Mouse (Mus musculus): ENCODE measurements around the gene Dop1b.
"Not testable (repeated sequence)": the region's sequence is repeated elsewhere in the genome, so short reads cannot be mapped to it uniquely, and the experiment has no call there.

Dop1b gene

DNA sequence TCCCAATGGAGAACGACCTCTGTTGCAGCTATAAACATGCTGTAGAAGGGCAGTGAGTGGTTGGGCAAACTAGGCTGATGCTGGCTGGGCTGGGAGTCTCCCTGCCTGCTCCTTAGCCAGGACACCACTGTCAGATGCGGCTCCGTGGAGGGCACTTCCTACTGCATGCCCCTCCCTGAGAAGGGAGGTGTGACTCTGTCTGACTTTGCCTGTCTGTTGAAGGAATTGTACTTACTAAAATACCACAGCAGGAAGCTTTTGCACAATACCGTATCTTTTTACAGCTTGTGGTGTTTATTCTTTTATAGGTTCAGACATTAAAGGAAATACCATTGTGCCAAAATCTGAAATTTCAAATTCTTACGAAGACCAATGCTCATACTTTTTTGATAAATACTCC, 40.1 kb downstream of the Dop1b start:
- no peak for DNase-seq (ENCODE audit: low read depth, low spot score)

DNA sequence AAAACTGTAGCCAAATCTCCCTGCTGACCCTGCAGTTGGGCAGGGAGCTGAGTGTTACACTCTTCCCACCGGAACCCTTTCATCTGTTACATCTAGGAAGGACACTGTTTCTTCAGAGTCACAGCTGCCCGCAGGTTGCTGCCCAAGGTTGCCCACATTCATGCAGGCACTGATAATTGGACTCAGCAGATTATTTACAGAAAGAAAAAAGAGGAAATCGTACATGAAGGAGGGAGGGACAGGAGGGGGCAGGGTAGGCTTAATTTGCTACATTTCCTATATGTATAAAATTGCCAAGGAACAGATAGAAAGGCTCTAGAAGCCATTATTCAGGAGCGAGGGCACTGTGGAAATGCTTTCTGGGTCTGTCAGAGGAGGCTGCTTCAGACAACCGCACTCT, 44.9 kb downstream of the Dop1b start:
- DNase-seq (ENCODE audit: low read depth, low spot score): no peak

DNA sequence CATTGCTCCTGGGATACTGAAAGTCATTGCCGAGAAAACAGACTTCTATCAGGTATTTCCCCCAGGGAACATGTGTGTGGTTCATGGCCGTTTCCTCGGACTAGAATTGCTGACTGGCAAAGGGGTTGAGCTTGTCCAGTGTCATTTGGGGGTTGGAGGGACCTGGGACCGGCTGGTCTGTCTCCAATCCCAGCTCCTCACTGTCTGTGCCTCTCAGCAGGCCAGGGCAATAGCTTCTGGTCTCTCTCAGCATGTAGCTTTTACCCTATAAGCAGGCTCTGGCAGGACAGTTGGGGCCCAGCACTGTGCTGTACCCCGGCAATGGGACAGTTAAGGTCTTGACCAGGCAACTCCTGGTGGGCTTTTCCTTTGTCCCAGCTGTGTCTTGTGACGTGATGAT, 51.7 kb downstream of the Dop1b start:
- DNase-seq (ENCODE audit: low read depth, low spot score): no peak

DNA sequence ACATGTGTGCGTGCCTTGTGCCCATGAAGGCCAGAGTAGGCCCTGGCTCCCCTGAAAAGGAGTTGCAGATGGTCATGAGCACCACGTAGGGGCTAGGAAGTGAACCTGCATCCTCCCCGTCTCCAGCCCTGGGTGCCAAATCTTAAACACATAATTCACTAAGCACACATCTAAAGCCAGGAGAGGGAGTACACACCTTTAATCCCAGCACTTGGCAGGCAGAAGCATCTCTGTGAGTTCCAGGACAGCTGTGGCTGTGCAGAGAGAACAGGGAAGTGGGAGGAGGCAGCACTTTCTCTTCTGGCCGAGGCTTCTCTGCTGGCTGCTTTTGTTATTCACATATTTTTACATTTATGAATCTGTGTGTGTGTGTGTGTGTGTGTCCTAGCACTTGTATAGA, 52.9 kb downstream of the Dop1b start:
- no peak for DNase-seq (ENCODE audit: low read depth, low spot score)

DNA sequence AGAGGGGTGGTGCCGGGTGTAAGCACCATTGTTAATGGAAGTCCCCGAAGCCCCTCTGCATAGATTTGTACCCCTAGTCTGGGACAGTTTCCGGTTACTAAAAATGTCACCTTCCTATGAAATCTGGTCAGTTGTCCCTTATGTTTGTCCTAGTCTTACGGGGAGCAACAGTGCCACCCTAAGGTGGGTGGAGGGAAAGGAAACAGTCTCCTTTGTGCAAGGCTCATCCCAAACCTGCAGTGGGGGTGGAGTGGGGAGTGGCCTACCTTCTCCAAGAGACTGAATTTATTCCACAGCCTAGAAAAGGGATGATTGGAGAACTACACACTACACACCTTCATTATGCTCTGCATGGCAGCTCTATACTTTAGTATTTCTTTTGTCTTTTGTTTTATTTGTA, 55.3 kb downstream of the Dop1b start:
- DNase-seq (ENCODE audit: low read depth, low spot score): no peak

DNA sequence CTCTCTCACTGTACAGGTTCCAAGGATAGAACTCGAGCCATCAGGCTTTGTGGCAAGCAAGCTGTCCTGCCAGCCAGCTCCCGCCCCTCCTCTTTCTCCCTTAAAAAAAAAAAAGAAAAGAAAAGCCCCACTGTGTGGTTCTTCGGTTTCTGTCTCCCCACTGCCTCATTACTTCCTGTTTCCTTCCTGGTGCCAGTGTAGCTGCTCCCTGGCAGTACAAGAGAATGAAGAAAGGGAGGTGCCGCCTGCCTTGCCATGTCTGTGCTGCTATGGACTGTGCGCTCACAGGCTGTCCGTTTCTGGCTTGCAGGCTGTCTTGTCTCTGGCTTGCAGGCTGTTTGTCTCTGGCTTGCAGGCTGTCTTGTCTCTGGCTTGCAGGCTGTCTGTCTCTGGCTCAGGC, 55.8 kb downstream of the Dop1b start:
- no peak for DNase-seq (ENCODE audit: low read depth, low spot score)

DNA sequence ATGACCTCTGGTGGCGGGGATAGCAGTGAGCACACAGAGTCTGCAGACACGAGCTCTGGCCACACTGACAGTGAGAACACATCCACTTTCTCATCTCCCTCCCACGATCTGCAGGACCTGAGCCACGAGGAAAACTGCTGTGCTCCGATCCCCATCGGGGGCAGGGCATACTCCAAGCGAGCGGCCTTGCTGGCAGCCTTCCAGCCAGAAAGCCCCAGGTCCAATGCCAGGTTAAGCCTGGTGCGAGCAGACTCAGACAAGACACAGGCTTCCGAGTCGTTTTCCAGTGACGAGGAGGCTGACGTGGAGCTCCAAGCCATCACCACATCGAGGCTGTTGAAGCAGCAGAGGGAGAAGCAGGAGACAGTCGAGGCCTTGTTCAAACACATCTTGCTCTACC, 57.9 kb downstream of the Dop1b start:
- no peak for DNase-seq (ENCODE audit: low read depth, low spot score)

DNA sequence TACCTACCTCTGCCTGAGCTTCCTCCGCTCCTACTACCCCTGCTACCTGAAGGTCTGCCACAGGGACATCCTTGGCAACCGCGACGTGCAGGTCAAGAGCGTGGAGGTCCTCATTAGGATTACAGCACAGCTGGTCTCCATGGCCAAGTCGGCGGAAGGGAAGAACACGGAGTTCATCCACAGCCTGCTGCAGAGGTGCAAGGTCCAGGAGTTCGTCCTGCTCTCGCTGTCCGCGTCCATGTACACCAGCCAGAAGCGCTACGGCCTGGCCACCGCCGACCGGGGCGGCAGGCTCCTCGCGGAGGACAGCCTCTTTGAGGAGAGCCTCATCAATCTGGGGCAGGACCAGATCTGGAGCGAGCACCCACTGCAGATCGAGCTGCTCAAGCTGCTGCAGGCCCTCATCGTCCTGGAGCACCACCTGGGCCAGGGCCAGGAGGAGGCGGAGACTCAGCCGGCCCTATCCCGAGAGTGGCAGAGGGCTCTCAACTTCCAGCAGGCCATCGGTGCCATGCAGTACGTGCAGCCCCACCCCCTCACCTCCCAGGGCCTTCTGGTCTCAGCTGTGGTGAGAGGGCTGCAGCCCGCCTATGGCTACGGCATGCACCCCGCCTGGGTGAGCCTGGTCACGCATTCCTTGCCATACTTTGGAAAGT, 58.7 kb downstream of the Dop1b start:
- DNase-seq (ENCODE audit: low read depth, low spot score): no peak

DNA sequence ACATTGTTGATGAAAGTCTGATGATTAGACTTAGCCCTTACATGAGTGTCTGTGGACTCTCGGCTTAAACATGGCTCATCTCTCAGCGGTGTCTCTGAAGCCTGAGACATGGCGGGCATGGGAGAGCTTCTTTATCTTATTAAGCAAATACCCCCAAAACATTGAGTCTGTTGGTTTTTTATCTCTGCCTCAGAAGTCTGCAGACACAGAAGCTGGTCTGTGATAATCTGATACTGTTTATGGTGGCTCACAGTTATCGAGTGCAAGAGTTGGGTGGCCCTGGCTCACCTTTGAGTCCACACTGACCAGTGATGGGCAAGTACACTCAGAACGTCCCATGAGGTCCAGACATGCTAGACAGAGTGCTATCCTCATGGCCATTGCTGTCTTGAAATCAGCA, 63.0 kb downstream of the Dop1b start:
- DNase-seq (ENCODE audit: low read depth, low spot score): no peak

DNA sequence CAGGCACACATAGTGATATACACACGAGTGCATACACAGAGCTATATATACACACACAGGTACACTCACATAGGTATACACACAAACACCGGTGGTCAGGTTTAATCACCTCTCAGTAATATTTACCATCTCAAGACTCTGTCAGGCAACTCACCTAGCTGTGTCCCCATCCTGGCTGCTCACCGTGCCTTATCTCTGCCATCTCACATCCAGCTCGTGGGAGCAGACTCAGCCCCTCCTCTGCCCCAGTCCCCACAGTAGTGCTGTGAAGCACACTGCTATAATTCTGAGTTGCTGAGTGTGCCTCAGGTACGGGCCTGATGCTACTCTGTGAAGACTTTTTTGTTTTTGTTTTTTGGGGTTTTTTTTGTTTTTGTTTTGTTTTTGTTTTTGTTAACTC, 64.8 kb downstream of the Dop1b start:
- no peak for DNase-seq (ENCODE audit: low read depth, low spot score)

DNA sequence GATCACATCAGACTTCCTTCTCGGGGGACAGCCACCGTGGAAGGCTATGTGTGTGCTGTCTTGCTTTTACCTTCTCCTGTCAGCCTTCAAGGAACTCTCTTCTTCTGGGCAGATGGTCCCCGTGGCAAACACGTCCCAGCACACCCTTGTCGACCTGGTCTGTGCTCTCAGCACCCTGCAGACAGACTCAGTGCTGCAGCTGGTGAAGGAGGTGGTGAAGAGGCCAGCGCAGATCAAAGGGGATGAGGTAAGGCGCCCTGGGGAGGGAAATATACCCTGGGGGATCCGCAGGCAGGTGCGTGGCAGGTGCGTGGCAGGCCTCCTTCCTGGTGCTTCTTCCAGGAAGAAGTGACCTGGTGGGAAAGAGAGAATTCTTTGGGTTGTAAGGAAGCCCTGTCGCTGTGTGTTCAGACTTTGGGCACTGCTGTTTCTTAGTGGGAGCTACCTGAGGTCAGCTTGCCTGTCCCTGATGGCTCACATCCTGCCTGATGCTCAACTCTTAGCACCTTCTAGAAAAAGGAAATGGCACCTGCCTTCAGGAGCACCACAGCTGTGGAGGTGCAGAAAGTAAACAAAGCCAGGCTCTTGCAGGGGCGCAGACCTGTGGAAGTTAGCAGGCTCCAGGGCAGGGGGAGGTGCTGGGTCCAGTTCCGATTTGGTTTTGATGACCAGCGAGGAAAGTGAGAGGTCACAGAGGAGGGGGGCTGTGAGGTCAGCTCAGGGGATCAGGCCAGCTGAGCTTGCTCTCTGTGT, 65.7 kb downstream of the Dop1b start:
- DNase-seq (ENCODE audit: low read depth, low spot score): no peak

DNA sequence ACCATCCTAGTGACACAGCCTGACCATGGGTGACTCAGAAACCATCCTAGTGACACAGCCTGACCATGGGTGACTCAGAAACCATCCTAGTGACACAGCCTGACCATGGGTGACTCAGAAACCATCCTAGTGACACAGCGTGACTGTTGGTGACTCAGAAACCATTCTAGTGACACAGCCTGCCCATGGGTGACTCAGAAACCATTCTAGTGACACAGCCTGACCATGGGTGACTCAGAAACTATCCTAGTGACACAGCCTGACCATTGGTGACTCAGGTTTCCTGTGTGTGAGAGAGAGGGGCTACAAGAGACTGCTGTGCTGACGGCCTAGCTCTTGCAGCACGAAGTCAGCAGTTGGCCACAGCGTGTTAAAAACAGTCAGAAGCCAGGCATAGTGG, 66.7 kb downstream of the Dop1b start:
- DNase-seq (ENCODE audit: low read depth, low spot score): not testable (repeated sequence)

DNA sequence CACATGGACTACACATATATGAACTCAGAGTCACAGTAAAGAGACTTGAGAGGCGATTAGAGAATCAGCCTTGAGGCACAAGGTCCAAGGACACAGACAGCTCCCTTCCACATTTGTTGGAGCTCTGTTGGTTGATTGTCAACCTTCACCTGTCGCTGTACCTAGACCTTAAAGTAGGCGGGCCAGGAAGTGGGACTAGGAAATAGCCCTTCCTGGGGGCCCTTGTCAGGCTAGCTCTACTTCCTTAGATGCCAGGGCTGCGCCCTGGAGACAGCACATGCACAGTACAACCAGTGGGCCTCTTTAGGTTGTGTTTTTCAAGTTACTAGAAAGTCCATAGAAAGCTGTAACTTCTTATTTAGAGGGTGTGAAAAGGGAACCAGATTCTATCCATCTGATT, 67.8 kb downstream of the Dop1b start:
- DNase-seq (ENCODE audit: low read depth, low spot score): no peak

DNA sequence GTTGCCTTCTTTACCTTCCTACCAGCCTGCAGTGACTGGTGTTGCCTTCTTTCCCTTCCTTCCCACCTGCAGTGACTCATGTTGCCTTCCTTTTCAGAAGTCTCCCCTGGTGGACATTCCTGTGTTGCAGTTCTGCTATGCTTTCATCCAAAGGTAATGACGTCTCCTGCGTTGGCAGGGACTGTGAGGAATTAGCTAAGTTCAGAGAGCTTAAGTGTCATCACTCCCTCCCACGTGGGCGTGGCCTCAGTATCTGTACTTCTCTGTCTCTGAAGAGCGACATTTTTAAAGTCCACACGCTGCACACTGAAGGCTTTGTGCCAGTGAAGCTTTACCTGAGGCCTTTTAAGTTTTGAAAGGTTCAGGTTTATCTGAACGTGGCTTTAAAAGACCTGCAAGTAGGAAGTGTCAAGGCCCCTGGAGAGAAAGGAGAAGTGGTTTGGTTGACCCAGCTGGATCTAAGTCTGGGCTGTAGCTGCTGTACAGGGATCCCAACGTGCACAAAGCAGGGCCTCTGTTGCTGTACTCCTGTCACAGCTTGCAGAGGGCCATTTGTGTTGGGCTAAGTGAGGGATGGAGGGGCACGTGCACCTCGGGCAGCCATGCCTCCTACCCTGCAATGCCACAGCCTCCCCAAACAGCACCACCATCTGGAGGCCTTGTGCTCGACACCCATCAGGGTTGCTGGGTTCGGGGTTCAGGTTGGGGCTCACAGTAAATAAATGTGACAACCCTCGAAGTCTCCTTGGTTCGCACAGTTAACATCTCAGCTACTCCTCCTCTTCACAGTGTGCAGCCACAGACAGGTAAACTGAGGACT, 69.2 kb downstream of the Dop1b start:
- no peak for DNase-seq (ENCODE audit: low read depth, low spot score)

DNA sequence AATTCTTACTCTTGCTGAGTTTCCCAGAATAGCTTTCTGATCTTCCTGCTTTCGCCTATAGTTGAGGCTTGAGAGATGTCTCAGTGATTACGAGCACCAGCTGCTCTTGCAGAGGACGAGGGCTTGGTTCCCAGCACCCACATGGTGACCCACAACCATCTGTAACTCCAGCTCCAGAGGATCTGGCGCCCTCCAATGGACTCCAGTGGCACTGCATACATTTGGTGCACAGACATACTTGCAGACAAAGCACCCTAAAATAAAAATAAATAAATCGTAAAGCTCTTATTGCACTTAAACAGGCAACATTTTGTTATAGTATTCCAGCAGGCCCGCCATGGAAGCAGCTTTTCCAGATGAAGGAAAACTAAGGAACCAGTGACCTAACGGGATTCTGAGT, 72.5 kb downstream of the Dop1b start:
- no peak for DNase-seq (ENCODE audit: low read depth, low spot score)

DNA sequence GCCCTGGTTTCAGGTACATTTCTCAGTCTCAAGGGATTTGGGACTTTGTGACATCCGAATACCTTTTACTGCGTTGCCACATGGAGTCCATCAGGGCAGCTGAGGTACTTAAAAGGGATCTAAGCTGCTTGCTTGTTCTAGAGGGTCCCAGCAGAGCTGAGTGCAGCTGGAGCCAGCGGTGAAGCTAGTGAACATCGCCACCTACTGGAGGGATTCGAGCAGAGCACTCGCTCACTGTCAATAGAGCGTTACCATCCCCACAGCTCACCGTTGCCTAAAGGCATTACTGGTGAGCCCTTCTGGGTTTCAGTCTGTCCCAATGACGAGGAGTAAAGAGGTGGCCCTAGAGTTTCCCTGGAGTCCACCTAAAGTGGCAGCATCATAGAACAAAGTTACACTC, 74.1 kb downstream of the Dop1b start:
- no peak for DNase-seq (ENCODE audit: low read depth, low spot score)

DNA sequence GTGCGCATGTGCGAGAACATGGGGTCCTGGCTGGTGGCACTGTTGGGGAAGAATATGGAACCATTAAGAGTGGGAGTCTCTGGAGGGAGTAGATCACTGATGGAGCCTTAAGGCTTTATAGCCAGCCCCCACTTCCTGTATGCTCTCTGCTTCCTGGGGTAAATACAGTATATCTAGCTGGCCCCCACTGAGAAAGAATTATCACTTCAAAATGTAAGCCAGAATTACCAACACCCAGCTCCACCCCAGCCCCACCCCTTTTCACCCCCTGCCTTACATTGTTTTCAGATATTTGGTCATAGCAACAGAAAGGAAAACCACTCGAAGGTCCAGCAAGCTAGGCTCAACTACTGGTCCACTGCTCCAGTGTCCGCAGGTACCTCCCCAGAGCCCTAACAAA, 76.7 kb downstream of the Dop1b start:
- DNase-seq (ENCODE audit: low read depth, low spot score): no peak

DNA sequence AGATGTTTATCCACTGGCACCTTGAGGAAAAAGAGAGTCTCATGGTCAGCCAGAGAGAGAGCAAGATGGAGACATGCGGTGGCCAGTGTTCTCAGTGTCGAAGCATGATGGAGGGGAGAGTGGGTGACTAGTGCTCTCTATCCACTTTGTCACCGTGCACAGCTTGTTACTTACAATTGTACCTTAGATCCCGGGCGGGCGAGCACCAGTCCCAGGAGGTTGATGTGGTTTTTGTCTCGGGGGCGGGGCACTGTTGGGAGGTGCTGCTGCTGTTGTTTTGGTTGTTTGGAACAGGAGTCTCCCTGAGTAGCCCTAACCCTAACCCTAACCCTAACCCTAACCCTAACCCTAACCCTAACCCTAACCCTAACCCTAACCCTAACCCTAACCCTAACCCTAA, 77.2 kb downstream of the Dop1b start:
- DNase-seq (ENCODE audit: low read depth, low spot score): no peak

DNA sequence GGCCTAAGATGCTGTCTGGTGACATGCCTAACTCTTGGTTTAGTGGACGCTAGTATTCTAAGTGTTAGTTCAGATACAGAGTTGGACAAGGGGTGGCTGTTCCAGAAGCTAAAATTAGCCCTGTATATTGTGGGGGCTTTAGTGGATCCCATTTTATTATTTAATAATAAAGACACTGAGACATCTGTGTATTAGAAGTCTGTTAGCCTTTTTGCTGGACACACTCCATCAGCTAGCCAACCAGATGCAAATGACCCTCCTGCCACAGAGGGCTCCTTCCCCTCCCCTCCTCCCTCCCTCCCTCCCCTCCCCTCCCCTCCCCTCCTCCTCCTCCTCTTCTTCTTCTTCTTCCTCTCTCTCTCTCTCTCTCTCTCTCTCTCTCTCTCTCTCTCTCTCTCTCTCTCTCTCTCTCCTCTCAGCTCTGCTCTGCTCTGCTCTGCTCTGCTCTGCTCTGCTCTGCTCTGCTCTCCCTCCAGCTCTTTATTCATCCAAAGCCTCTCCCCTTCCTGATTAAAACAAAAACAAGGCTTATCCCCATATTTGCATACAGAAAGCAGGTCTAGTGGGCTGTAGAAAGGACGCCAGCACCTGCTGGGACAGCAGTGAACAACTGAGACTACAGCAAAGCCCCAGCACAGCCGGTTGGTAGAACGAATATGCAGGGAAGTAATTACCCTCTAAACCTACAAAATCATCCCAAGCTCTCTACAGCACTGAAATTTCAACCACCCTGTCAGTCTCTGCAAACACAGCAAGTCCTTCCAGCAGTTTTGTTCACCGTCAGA, 78.5 kb downstream of the Dop1b start:
- no peak for DNase-seq (ENCODE audit: low read depth, low spot score)

DNA sequence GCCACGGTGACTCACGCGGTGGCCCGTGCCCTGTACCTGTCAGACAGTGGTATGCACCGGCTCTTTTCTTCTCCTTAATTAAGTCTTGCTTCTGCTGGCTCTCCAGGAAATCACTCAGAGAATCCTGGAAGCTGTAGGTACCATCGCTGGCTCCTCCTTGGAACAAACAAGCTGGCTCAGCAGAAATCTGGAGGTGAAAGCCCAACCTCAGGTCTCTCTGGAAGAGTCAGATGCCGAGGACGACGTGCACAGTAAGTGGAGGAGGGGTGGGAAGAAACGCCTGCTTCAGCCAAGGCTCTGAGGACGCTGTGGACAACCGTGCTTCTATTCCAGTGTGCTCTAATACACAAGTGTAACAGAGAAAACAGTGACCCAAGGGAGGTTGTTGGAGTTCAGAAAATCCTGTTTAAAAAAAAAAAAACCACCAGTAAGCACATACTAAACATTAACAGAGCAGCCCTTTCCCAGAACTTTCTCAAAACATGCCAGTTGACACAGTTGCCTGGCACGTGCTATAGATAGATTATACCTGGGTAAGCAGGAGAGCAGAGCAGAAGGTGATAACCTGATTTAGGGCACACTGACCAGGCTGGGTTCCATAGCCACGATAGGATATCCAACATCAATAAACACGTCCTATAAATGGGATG, 81.4 kb downstream of the Dop1b start:
- DNase-seq (ENCODE audit: low read depth, low spot score): no peak

DNA sequence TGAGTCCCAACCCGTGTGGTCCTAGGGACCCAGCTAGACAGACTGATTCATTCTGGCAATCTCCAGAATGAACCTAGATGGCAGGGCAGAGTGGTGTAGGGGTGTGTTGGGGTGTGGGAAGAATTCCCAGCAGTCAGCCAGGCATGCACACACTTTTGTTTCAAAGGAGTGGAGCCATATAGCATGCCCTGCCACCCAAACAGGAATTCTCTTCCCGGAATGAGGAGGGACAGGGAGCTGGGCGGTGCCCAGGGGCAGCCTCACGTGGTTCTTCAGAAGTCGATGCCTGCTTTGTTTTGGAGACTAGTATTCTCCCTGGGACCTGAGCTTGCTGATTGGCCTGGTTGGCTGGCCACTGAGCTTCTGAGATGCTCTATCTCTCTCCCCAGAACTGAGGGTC, 83.1 kb downstream of the Dop1b start:
- no peak for DNase-seq (ENCODE audit: low read depth, low spot score)

DNA sequence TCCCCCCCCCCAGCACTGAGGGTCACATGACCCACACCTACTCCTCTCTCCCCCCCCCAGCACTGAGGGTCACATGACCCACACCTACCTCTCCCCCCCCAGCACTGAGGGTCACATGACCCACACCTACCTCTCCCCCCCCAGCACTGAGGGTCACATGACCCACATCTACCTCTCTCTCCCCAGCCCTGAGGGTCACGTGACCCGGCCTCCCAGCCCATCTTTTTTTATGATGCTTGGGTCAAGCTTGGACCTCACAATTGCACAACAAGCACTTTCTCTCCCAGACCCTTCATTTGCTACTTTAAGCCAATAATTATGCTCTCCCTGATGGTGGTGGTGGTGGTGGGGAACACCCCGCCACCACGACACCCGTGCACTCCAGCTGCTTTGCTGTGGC, 83.7 kb downstream of the Dop1b start:
- DNase-seq (ENCODE audit: low read depth, low spot score): no peak
